Mouse (Mus musculus) forebrain, postnatal 0 days (tissue): ENCODE measurements around the gene Car10. TPM values are rescaled to one million over a fixed set of nuclear protein-coding genes. Genes with fewer than 3 reads are reported as not detected.

Source experiments
- ATAC-seq: fragments of 200-750 bp; cut with Nextera tagmentation; 2 replicates; pipeline ENCODE4 v1.8.0; 2017; ENCODE audit warnings: mild to moderate bottlenecking, moderate library complexity
- DNase-seq: peaks from one replicate; pipeline ENCODE4 v3.0.0-alpha.2; 2015
- H3K27ac ChIP-seq: fragments of 300-500 bp; sonication (generic); 2 replicates; pipeline ENCODE4 v1.5.1; 2014; ENCODE audit warnings: low read depth, mild to moderate bottlenecking, antibody characterized with exemption, low read length, moderate library complexity, mixed read lengths
- H3K27me3 ChIP-seq: fragments of 300-500 bp; sonication (generic); 2 replicates; pipeline ENCODE4 v1.6.1; 2014; ENCODE audit warnings: mild to moderate bottlenecking, low read length, mixed read lengths; ENCODE audit not compliant: insufficient read depth
- H3K36me3 ChIP-seq: fragments of 300-500 bp; sonication (generic); 2 replicates; pipeline ENCODE4 v1.6.1; 2014; ENCODE audit warnings: mild to moderate bottlenecking, moderate library complexity; ENCODE audit not compliant: insufficient read depth
- H3K4me1 ChIP-seq: fragments of 300-500 bp; sonication (generic); 2 replicates; pipeline ENCODE4 v1.6.1; 2014; ENCODE audit warnings: antibody characterized with exemption; ENCODE audit not compliant: insufficient read depth
- H3K4me2 ChIP-seq: fragments of 300-500 bp; sonication (generic); 2 replicates; pipeline ENCODE4 v1.6.1; 2014; ENCODE audit warnings: low read depth, mild to moderate bottlenecking, moderate library complexity
- H3K4me3 ChIP-seq: fragments of 300-500 bp; sonication (generic); 2 replicates; pipeline ENCODE4 v1.5.1; 2014; ENCODE audit warnings: low read depth, low read length, mixed read lengths
- H3K9ac ChIP-seq: fragments of 300-500 bp; sonication (generic); 2 replicates; pipeline ENCODE4 v1.6.1; 2014; ENCODE audit warnings: mild to moderate bottlenecking
- H3K9me3 ChIP-seq: fragments of 300-500 bp; sonication (generic); 2 replicates; pipeline ENCODE4 v1.6.1; 2016; ENCODE audit warnings: low read length
- CTCF ChIP-seq: sonication (generic); IDR thresholded peaks from 2 replicates; pipeline ENCODE4 v1.5.1; 2016; ENCODE audit warnings: antibody characterized with exemption, control low read depth, low read depth
- WGBS: fragments of 180-500 bp; shearing (Covaris S2); extraction: QIAGEN DNeasy Blood & Tissue Kit; methylation state at CpG from one replicate; pipeline ENCODE4 v1.1.7; 2014; 5-methylcytosine and 5-hydroxymethylcytosine counted together
- polyA plus RNA-seq: library from polyadenylated mRNA; unstranded; fragments of >200 nt; fragmentation: Nextera tagmentation; extraction: Ambion mirVana; gene quantifications from 2 replicates; pipeline ENCODE4 v1.2.1, GENCODE M21; 2015
- total RNA-seq: library from RNA; depleted of rRNA; stranded (reverse); fragments of >200 nt; gene quantifications from 2 replicates; pipeline ENCODE4 v1.2.3, GENCODE M21; 2014

Gene Car10
- total and polyA plus RNA-seq, 2 experiments from 2014 or later, result 25.6 to 34.6 TPM

DNA sequence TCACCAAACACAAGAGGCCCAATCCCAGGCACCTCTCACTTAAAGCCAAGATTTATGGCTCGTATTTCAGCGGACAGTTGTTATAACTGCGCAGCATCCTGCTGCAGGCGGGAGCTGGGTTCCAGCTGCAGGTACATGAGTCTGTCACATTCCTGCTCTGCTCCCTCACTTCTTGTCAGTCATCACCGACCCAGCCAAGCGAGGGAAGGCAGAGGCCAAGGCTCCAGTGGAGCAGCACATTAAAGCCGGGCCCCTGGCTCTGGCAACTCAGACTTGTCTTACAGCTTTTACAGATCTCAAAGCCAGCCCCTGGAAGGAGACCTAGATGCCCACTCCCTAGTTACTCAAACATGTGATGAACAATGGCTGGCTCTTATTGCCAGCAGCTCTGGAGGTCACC, 352.7 kb downstream of the Car10 start:
- no peak overlapping the region for H3K27ac ChIP-seq
- DNase-seq (no peak), ATAC-seq (no peak)
- TF ChIP-seq CTCF, result no peak
- H3K4me3 ChIP-seq, result no peak overlapping the region
- H3K4me1 ChIP-seq, result no peaks in the 10 kb centered on the region
- H3K9me3 ChIP-seq, result no peaks in the 10 kb centered on the region
- H3K9ac ChIP-seq, result no peak overlapping the region
- H3K36me3 ChIP-seq, result no peaks in the 10 kb centered on the region
- no peak overlapping the region for H3K4me2 ChIP-seq
- no peaks in the 10 kb centered on the region for H3K27me3 ChIP-seq
- 81% methylated on average over 7 of the region's 7 CpGs for WGBS

DNA sequence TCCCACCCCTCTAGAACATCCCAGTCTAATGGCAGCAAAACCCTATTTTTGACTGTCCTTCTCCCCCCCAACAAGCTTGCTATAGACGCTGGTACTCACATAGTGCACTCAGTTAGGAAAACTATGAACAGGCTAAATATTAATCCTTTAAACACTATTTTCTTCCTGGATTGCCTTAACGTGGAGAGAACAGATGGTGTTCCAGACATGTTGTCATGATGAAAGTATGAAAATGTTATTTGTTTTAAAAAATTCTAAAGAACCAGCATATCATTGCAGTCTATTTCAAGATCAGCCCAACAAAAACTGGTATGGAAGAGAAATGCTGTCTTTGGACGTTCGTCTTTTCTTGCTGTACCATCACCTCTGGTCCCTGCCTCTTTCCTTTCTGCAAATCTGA, 368.4 kb downstream of the Car10 start:
- no peak for TF ChIP-seq CTCF
- Histone ChIP-seq H3K9me3 (no peaks in the 10 kb centered on the region), H3K9ac (no peak overlapping the region), H3K4me1 (no peaks in the 10 kb centered on the region), H3K4me3 (no peak overlapping the region), H3K36me3 (no peaks in the 10 kb centered on the region), H3K27me3 (no peaks in the 10 kb centered on the region), H3K27ac (no peak overlapping the region), H3K4me2 (no peak overlapping the region)
- WGBS, result 62% methylated on average over 4 of the region's 4 CpGs
- DNase-seq, result no peak
- no peak for ATAC-seq

DNA sequence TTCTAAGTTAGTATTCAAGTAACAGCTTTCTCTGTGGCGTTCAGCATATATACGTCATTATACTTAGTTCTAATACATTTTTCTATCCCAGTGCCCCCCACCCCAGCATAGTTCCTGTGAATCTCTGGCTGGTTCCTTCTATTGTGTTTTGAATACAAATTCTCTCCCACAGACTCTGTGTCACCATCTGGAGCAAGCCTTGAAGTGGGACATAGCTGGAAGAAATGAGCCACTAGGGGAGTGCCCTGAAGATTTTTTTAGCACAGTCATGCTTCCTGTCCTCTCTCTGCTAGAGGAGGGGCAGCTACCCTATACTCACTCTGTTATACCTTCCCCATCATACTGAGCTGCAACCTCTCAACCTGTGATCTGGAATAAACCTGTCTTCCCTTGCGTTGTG, 369.9 kb downstream of the Car10 start:
- Histone ChIP-seq H3K4me2 (no peak overlapping the region), H3K27ac (no peak overlapping the region), H3K9ac (no peak overlapping the region), H3K9me3 (no peaks in the 10 kb centered on the region), H3K27me3 (no peaks in the 10 kb centered on the region), H3K4me3 (no peak overlapping the region), H3K36me3 (no peaks in the 10 kb centered on the region), H3K4me1 (no peaks in the 10 kb centered on the region)
- WGBS, result 87% methylated on average over 3 of the region's 3 CpGs
- no peak for TF ChIP-seq CTCF
- DNase-seq (no peak), ATAC-seq (no peak)

DNA sequence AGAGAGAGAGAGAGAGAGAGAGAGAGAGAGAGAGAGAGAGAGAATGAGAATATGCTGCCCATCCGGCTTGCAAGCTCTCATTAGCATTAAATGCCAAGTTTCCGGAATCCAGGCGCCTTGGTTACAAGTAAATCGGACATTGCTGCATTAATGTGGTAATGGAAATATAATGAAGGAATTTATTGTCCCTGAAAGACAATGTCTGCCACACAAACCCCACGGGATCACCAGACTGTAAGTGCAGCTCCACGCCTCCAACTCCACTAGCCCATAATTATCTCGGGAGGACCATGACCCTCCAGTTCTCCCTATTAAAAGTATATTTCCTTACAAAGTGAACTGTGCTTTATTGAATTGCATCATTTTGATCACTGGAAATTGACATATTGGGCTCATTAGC, 372.9 kb downstream of the Car10 start:
- Histone ChIP-seq H3K9ac (no peak overlapping the region), H3K4me1 (no peaks in the 10 kb centered on the region), H3K36me3 (no peaks in the 10 kb centered on the region), H3K9me3 (no peaks in the 10 kb centered on the region), H3K27me3 (no peaks in the 10 kb centered on the region), H3K27ac (no peak overlapping the region), H3K4me3 (no peak overlapping the region), H3K4me2 (no peak overlapping the region)
- TF ChIP-seq CTCF, result no peak
- 25% methylated on average over 7 of the region's 7 CpGs for WGBS
- DNase-seq (no peak), ATAC-seq (no peak)

DNA sequence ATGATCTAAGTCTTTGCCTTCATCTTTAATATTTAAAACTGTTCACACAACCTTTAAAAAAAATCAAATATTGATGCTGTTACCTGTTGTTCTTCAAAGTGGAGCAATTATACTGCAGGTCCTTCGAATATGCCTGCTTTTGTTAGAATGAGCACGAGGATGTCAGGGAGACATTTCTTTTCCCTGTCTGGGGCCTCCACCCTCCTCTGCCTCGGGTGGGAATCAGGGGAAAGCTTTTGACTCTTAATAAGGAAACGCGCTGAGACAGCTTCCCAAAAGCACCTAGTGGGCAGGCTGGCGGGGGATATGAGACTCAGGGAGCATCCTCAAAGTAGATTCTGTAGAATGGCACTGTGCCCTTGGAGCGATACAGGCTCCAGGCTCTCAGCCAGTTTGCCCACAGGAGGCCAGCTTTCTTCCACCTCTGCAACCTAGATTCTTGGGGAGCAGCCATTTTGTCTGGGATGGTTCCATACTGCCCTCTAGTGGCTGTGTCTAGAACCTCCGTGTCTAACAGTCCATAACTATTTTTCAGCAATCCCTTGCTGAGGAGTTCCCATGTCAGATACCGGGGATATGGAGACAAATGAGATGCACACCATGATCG, 373.8 kb downstream of the Car10 start:
- Histone ChIP-seq H3K4me2 (peak overlapping the region; percentile 7; the same call in 1 of the 2 replicates), H3K36me3 (no peaks in the 10 kb centered on the region), H3K27me3 (no peaks in the 10 kb centered on the region), H3K9me3 (no peaks in the 10 kb centered on the region), H3K27ac (no peak overlapping the region), H3K4me1 (no peaks in the 10 kb centered on the region), H3K4me3 (no peak overlapping the region), H3K9ac (no peak overlapping the region)
- peak; percentile 96 for TF ChIP-seq CTCF
- DNase-seq (peak; percentile 92), ATAC-seq (peak; percentile 73)
- 22% methylated on average over 10 of the region's 10 CpGs for WGBS

DNA sequence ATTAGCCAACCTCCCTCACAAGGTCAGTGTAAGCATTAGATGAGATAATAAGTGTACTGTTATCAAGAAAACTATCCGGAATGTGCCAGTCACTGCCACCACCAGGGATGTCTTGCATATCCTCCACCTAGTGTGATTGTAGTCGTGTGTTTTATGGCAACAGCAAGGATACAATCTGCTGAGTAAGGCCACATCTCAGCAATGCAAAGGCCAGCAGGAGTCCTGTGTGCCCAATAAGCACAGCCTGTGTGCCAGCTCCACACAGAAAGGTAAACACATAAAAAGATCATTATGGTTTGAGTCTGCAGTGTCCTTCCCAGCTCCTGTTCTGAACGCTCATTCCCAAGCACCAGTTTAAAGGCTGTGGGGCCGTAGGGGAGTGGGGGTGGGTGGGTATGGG, 386.8 kb downstream of the Car10 start:
- Histone ChIP-seq H3K4me1 (no peaks in the 10 kb centered on the region), H3K36me3 (no peaks in the 10 kb centered on the region), H3K27ac (no peak overlapping the region), H3K27me3 (no peaks in the 10 kb centered on the region), H3K9me3 (no peaks in the 10 kb centered on the region), H3K4me2 (no peak overlapping the region), H3K4me3 (no peak overlapping the region), H3K9ac (no peak overlapping the region)
- DNase-seq, result no peak
- 80% methylated on average over 4 of the region's 4 CpGs for WGBS
- no peak for TF ChIP-seq CTCF
- no peak for ATAC-seq

DNA sequence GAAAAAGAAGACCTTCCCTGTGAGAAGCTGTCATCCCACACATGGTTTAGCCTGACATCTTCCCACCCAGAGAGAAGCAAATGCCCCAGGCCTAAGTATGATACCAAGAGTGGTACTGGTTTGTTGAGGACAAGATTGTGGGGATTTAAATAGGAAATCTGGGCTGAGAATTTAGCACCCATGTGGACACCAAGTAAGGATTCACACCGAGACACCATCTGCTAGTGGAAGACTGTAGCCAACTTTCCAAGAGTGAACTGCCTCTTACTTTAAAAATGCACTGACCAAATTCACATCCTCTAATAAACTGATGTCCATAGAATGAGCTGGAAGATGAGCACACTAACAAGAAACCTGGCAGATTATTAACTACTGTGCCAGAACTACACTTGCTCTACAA, 389.2 kb downstream of the Car10 start:
- H3K36me3 ChIP-seq, result no peaks in the 10 kb centered on the region
- no peak for ATAC-seq
- H3K9ac ChIP-seq, result no peak overlapping the region
- TF ChIP-seq CTCF, result no peak
- 85% methylated on average over 1 of the region's 1 CpGs for WGBS
- H3K9me3 ChIP-seq, result no peaks in the 10 kb centered on the region
- no peak for DNase-seq
- H3K4me3 ChIP-seq, result no peak overlapping the region
- H3K27me3 ChIP-seq, result no peaks in the 10 kb centered on the region
- no peaks in the 10 kb centered on the region for H3K4me1 ChIP-seq
- H3K4me2 ChIP-seq, result no peak overlapping the region
- H3K27ac ChIP-seq, result no peak overlapping the region
